Mouse (Mus musculus): ENCODE measurements around the gene Hsd17b14. TPM values are rescaled to one million over a fixed set of nuclear protein-coding genes. Genes with fewer than 3 reads are reported as not detected.
A peak's percentile ranks its signal among the peaks of the same experiment; 100 is the strongest.

Hsd17b14 gene
- total and polyA plus RNA-seq, 3 experiments: 1.5 to 2.3 (median 2.3) TPM

DNA sequence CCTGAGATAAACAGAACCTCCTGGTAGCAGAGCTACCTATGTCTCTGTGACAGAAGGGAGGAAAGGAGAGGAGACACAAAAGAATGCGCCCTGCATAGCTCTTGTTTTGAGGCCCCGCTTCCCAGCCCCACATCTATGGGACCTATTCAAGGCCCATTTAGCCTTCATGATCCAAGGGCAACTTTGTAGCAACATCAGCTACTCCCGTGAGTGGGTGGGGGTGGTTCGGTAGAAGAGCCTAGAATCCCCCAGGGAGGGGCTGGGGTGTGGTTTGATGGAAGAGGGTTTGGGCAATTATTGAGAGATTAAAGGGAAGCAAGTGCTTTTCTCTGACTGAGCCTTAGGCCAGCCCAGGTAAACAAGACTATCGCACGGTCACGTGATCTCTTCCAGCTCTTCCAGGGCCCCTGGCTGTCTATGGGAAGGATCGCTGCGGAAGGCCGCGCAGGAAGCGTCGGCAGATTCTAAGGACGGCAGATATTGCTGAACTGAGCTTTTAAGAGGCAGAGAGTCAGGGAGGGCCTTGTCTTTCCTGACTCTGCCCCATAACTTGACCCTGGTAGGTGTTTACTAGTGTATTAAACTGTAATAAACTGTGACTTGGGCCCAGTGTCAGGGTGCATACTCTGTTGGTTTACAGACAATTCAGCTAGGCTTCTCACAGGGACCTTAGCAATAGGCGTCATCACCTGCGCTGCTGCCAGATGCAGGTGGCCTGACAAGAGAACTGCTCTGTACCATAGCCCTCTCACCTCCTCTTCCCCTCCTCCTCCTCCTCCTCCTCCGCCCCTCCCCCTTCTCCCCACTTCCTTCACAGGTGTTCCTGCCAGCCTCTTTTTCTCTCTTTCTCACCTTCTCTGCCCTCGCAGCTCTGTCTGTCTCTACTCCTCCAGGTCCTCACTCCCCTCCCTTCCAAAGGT is 44.5 kb downstream of the Hsd17b14 start:
- DNase-seq: no peak

DNA sequence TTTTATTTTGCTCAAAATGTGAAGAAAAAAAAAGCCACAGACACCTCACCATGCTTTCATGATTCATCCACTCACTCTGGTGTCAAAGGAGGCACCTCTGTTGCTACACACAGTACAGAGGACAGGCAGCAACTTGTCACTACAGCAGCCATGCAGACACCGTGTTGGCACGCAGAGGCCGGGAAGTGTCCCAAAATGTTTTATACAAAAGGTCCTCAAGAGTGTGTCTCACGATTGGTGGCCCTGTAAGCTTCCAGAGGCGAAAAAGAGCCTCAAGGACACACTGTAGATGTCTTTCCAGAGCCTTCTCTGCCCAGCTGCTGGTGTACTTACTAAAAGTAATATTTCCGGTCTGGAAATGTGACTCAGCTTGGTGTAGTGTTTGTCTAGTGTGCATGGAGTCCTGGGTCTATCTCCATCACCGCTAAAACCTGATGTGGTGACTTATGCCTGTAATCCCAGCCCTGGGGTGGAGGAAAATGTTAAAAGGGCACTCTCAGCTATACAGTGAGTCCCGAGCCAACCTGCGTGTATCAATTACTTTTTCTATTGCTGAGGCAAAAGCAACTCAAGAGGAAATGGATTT is 51.1 kb downstream of the Hsd17b14 start:
- peak; percentile 51 for DNase-seq

DNA sequence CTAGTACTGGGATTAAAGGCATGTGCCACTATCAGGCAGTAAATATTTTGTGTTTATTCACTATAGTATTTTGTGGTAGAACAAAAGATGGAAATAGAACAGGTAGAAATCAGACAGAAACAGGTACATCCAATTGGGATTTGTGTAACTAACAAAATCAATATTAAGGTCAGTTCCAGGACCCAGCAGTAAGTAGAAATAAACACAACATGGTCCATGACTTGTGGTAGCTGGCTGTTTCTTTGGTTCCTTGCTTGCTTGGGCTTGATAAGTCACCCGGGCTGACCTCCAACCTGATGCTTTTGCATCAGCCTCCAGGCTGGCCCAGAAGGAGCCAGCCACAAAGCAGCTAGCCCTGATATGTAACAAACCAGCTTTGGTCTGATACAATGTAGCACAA is 54.8 kb downstream of the Hsd17b14 start:
- no peak for DNase-seq

DNA sequence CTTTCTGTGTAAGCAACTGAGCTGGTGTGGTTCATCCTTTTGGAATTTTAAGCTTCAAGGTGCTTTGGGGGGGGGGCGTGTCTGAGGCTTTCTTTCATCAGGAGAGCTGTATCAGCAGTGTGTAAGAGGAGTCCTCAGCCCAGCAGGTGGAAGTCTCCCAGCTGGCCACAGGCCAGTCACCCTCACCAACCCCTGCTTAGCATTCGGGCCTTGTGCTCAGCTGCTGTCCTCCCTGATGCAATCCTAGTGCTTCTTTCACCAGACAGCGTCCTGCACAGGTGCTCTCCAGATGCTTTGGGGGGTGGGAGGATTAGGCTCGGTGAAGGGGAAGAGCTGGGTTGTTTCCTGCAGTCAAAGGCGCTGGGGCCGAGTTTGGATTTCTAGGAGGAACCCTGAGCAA is 61.6 kb downstream of the Hsd17b14 start:
- DNase-seq: no peak

DNA sequence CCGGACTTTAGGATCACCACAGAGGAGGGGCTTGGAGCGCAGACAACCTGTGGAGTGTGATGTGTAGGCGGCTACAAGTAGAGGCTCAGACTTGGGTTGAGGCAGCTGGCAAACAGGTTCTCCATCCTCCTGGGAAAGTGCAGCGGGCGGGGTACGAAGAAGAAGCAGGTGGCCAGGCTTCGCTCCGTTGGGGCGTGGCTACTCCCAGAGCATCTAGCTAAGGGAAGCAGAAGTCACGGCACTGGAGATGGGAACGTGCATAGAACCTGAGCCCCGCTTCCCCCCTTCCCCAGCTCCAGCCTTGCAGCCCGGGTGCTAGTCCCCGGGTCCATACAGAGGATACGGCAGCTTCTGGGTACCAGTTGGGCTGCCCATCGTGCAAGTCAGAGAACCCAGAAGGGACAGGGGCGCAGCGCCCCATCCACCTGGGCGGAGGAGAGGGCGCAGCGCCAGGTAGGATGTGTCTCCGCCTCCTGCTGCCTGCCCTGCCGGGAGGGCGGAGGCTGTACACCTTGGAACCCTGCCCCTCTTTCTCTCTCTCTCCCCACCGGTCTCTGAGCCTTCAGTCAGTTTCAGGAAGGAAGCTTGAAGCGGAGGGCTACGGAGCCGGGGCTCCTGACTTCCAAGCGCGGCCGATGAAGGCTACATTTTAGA is 62.5 kb downstream of the Hsd17b14 start, which contains the start of gene Fut1:
Gene Fut1 (plus strand): TSS at position 248 of the 654 bp plus-strand sequence.
- no peak for DNase-seq

Other genes with a start within 250 kb of the Hsd17b14 start
Only the 30 nearest of the 35 such genes appear.
- gene Lin7b, start 184.3 kb upstream of the Hsd17b14 start, total RNA-seq (2021): 1 to 10 TPM; 2.4 to 3.8 TPM
- 5.7 and 10.3 TPM in 2 replicates for gene Lin7b, start 184.3 kb upstream of the Hsd17b14 start, polyA plus RNA-seq (2012; rRNA removed)
- gene Snrnp70, start 159.2 kb upstream of the Hsd17b14 start, total RNA-seq (2021): 100 to 1,000 TPM; 219 to 278 TPM
- gene Snrnp70, start 159.2 kb upstream of the Hsd17b14 start, polyA plus RNA-seq (2012; rRNA removed): 230 and 236 TPM in 2 replicates
- gene Kcna7, start 149.2 kb upstream of the Hsd17b14 start, total RNA-seq (2021): not detected
- gene Kcna7, start 149.2 kb upstream of the Hsd17b14 start, polyA plus RNA-seq (2012; rRNA removed): not detected in 2 replicates
- gene Ntf5, start 141.2 kb upstream of the Hsd17b14 start, total RNA-seq (2021): not detected
- gene Ntf5, start 141.2 kb upstream of the Hsd17b14 start, polyA plus RNA-seq (2012; rRNA removed): not detected in 2 replicates
- not detected for gene Lhb, start 134.1 kb upstream of the Hsd17b14 start, total RNA-seq (2021)
- not detected in 2 replicates for gene Lhb, start 134.1 kb upstream of the Hsd17b14 start, polyA plus RNA-seq (2012; rRNA removed)
- gene Gys1, start 120.0 kb upstream of the Hsd17b14 start, total RNA-seq (2021): 10 to 100 TPM; 46.4 to 57.6 TPM
- gene Gys1, start 120.0 kb upstream of the Hsd17b14 start, polyA plus RNA-seq (2012; rRNA removed): 64.0 and 82.1 TPM in 2 replicates
- gene Ruvbl2, start 116.8 kb upstream of the Hsd17b14 start, total RNA-seq (2021): 10 to 100 TPM; 38.2 to 52.3 TPM
- gene Ruvbl2, start 116.8 kb upstream of the Hsd17b14 start, polyA plus RNA-seq (2012; rRNA removed): 70.2 and 89.3 TPM in 2 replicates
- 1,000 to 10,000 TPM; 1,338 to 1,480 TPM for gene Ftl1, start 95.0 kb upstream of the Hsd17b14 start, total RNA-seq (2021)
- 7,024 and 7,397 TPM in 2 replicates for gene Ftl1, start 95.0 kb upstream of the Hsd17b14 start, polyA plus RNA-seq (2012; rRNA removed)
- 10 to 100 TPM; 52.5 to 60.6 TPM for gene Bax, start 88.0 kb upstream of the Hsd17b14 start, total RNA-seq (2021)
- gene Bax, start 88.0 kb upstream of the Hsd17b14 start, polyA plus RNA-seq (2012; rRNA removed): 148 and 158 TPM in 2 replicates
- under 1 TPM; 0.41 to 0.75 TPM for gene Tulp2, start 73.0 kb upstream of the Hsd17b14 start, total RNA-seq (2021)
- gene Tulp2, start 73.0 kb upstream of the Hsd17b14 start, polyA plus RNA-seq (2012; rRNA removed): 0.44 and 0.64 TPM in 2 replicates
- gene Gm45808, start 68.1 kb upstream of the Hsd17b14 start, total RNA-seq (2021): 10 to 100 TPM in 1 of 2 experiments, 1 to 10 TPM in 1; 2.2 to 33.5 TPM
- gene Gm45808, start 68.1 kb upstream of the Hsd17b14 start, polyA plus RNA-seq (2012; rRNA removed): 0.45 TPM in 1 of 2 replicates, not detected in the other
- 10 to 100 TPM; 55.4 to 71.1 TPM for gene Dhdh, start 66.1 kb upstream of the Hsd17b14 start, total RNA-seq (2021)
- gene Dhdh, start 66.1 kb upstream of the Hsd17b14 start, polyA plus RNA-seq (2012; rRNA removed): 17.6 and 21.4 TPM in 2 replicates
- 100 to 1,000 TPM; 280 to 286 TPM for gene Nucb1, start 44.5 kb upstream of the Hsd17b14 start, total RNA-seq (2021)
- 594 and 643 TPM in 2 replicates for gene Nucb1, start 44.5 kb upstream of the Hsd17b14 start, polyA plus RNA-seq (2012; rRNA removed)
- gene Ppp1r15a, start 28.6 kb upstream of the Hsd17b14 start, total RNA-seq (2021): 10 to 100 TPM; 49.0 to 57.8 TPM
- gene Ppp1r15a, start 28.6 kb upstream of the Hsd17b14 start, polyA plus RNA-seq (2012; rRNA removed): 49.5 and 49.7 TPM in 2 replicates
- 1 to 10 TPM; 3.0 to 5.9 TPM for gene Plekha4, start 28.6 kb upstream of the Hsd17b14 start, total RNA-seq (2021)
- 9.8 and 15.6 TPM in 2 replicates for gene Plekha4, start 28.6 kb upstream of the Hsd17b14 start, polyA plus RNA-seq (2012; rRNA removed)
- 100 to 1,000 TPM; 213 to 292 TPM for gene Bcat2, start 15.3 kb downstream of the Hsd17b14 start, total RNA-seq (2021)
- gene Bcat2, start 15.3 kb downstream of the Hsd17b14 start, polyA plus RNA-seq (2012; rRNA removed): 166 and 170 TPM in 2 replicates
- not detected for gene Fgf21, start 60.6 kb downstream of the Hsd17b14 start, total RNA-seq (2021)
- gene Fgf21, start 60.6 kb downstream of the Hsd17b14 start, polyA plus RNA-seq (2012; rRNA removed): 0.15 and 0.16 TPM in 2 replicates
- not detected for gene Fut1, start 62.4 kb downstream of the Hsd17b14 start, total RNA-seq (2021)
- gene Fut1, start 62.4 kb downstream of the Hsd17b14 start, polyA plus RNA-seq (2012; rRNA removed): not detected in 2 replicates
- gene Izumo1, start 66.9 kb downstream of the Hsd17b14 start, total RNA-seq (2021): under 1 TPM; 0.28 to 0.29 TPM
- gene Izumo1, start 66.9 kb downstream of the Hsd17b14 start, polyA plus RNA-seq (2012; rRNA removed): 0.65 and 0.89 TPM in 2 replicates
- 10 to 100 TPM; 13.5 to 20.6 TPM for gene Rasip1, start 72.6 kb downstream of the Hsd17b14 start, total RNA-seq (2021)
- 42.9 and 56.4 TPM in 2 replicates for gene Rasip1, start 72.6 kb downstream of the Hsd17b14 start, polyA plus RNA-seq (2012; rRNA removed)
- gene Mamstr, start 85.1 kb downstream of the Hsd17b14 start, total RNA-seq (2021): 1 to 10 TPM; 3.0 to 5.8 TPM
- gene Mamstr, start 85.1 kb downstream of the Hsd17b14 start, polyA plus RNA-seq (2012; rRNA removed): 5.1 and 5.8 TPM in 2 replicates
- gene Fut2, start 111.5 kb downstream of the Hsd17b14 start, total RNA-seq (2021): under 1 TPM in 1 of 2 experiments, not detected in 1; 0.09 TPM
- gene Fut2, start 111.5 kb downstream of the Hsd17b14 start, polyA plus RNA-seq (2012; rRNA removed): not detected in 2 replicates
- gene Ntn5, start 129.1 kb downstream of the Hsd17b14 start, total RNA-seq (2021): under 1 TPM in 1 of 2 experiments, not detected in 1; 0.31 TPM
- 0.40 and 0.86 TPM in 2 replicates for gene Ntn5, start 129.1 kb downstream of the Hsd17b14 start, polyA plus RNA-seq (2012; rRNA removed)
- under 1 TPM; 0.29 to 0.41 TPM for gene Sec1, start 139.5 kb downstream of the Hsd17b14 start, total RNA-seq (2021)
- 0.57 and 0.58 TPM in 2 replicates for gene Sec1, start 139.5 kb downstream of the Hsd17b14 start, polyA plus RNA-seq (2012; rRNA removed)
- gene Car11, start 144.9 kb downstream of the Hsd17b14 start, total RNA-seq (2021): 10 to 100 TPM; 10.9 to 18.6 TPM
- gene Car11, start 144.9 kb downstream of the Hsd17b14 start, polyA plus RNA-seq (2012; rRNA removed): 30.0 and 38.2 TPM in 2 replicates
- 100 to 1,000 TPM in 1 of 2 experiments, 10 to 100 TPM in 1; 54.3 to 225 TPM for gene Dbp, start 150.2 kb downstream of the Hsd17b14 start, total RNA-seq (2021)
- gene Dbp, start 150.2 kb downstream of the Hsd17b14 start, polyA plus RNA-seq (2012; rRNA removed): 569 and 796 TPM in 2 replicates
- 1,000 to 10,000 TPM in 1 of 2 experiments, 100 to 1,000 TPM in 1; 972 to 1,050 TPM for gene Rpl18, start 160.6 kb downstream of the Hsd17b14 start, total RNA-seq (2021)
- 1,143 and 1,258 TPM in 2 replicates for gene Rpl18, start 160.6 kb downstream of the Hsd17b14 start, polyA plus RNA-seq (2012; rRNA removed)
- 10 to 100 TPM; 38.9 to 39.5 TPM for gene Sphk2, start 163.1 kb downstream of the Hsd17b14 start, total RNA-seq (2021)
- gene Sphk2, start 163.1 kb downstream of the Hsd17b14 start, polyA plus RNA-seq (2012; rRNA removed): 90.9 and 92.5 TPM in 2 replicates
- gene Fam83e, start 166.3 kb downstream of the Hsd17b14 start, total RNA-seq (2021): under 1 TPM; 0.72 to 0.86 TPM
- 0.86 and 2.0 TPM in 2 replicates for gene Fam83e, start 166.3 kb downstream of the Hsd17b14 start, polyA plus RNA-seq (2012; rRNA removed)
- gene Spaca4, start 170.9 kb downstream of the Hsd17b14 start, total RNA-seq (2021): not detected
- gene Spaca4, start 170.9 kb downstream of the Hsd17b14 start, polyA plus RNA-seq (2012; rRNA removed): not detected in 2 replicates